Mouse (Mus musculus) heart, embryonic 16.5 days (tissue): ENCODE data around the gene Calml3. TPM values are rescaled to one million over a fixed set of nuclear protein-coding genes. Genes with fewer than 3 reads are reported as not detected.

ENCODE experiments used
- ATAC-seq: fragments of 200-750 bp; cut with Nextera tagmentation; replicated peaks from 2 replicates; pipeline ENCODE4 v1.8.0; 2017; ENCODE audit warnings: moderate number of reproducible peaks; ENCODE audit not compliant: insufficient read depth, low FRiP score; ENCODE audit errors: extremely low read depth
- H3K27ac ChIP-seq: fragments of 300-500 bp; sonication (generic); 2 replicates; pipeline ENCODE4 v1.5.1; 2014; ENCODE audit warnings: mild to moderate bottlenecking, low read length, control low read depth, moderate library complexity
- H3K27me3 ChIP-seq: fragments of 300-500 bp; sonication (generic); 2 replicates; pipeline ENCODE4 v1.6.1; 2014; ENCODE audit warnings: low read length, mixed read lengths; ENCODE audit not compliant: control insufficient read depth, insufficient read depth
- H3K36me3 ChIP-seq: fragments of 300-500 bp; sonication (generic); 2 replicates; pipeline ENCODE4 v1.6.1; 2014; ENCODE audit not compliant: control insufficient read depth, insufficient read depth
- H3K4me1 ChIP-seq: fragments of 300-500 bp; sonication (generic); 2 replicates; pipeline ENCODE4 v1.6.1; 2014; ENCODE audit warnings: low read length, mixed read lengths; ENCODE audit not compliant: control insufficient read depth, insufficient read depth
- H3K4me2 ChIP-seq: fragments of 300-500 bp; sonication (generic); 2 replicates; pipeline ENCODE4 v1.6.1; 2014; ENCODE audit warnings: low read depth, mild to moderate bottlenecking, control low read depth, low read length
- H3K4me3 ChIP-seq: fragments of 300-500 bp; sonication (generic); 2 replicates; pipeline ENCODE4 v1.5.1; 2014; ENCODE audit warnings: mild to moderate bottlenecking, control low read depth, low read length
- H3K9ac ChIP-seq: fragments of 300-500 bp; sonication (generic); 2 replicates; pipeline ENCODE4 v1.6.1; 2014; ENCODE audit warnings: low read length, control low read depth
- H3K9me3 ChIP-seq: fragments of 300-500 bp; sonication (generic); replicated peaks from 2 replicates; pipeline ENCODE4 v1.6.1; 2016; ENCODE audit warnings: low read length; ENCODE audit not compliant: control insufficient read depth
- WGBS: fragments of 180-500 bp; shearing (Covaris S2); extraction: QIAGEN DNeasy Blood & Tissue Kit; methylation state at CpG from one replicate; pipeline ENCODE4 v1.1.7; 2014; 5-methylcytosine and 5-hydroxymethylcytosine counted together
- polyA plus RNA-seq: library from polyadenylated mRNA; unstranded; fragments of >200 nt; fragmentation: Nextera tagmentation; extraction: Ambion mirVana; gene quantifications from 2 replicates; pipeline ENCODE4 v1.2.1, GENCODE M21; 2015

Calml3 gene
- polyA plus RNA-seq, 1 experiment from 2014 or later = 0.22 TPM

DNA sequence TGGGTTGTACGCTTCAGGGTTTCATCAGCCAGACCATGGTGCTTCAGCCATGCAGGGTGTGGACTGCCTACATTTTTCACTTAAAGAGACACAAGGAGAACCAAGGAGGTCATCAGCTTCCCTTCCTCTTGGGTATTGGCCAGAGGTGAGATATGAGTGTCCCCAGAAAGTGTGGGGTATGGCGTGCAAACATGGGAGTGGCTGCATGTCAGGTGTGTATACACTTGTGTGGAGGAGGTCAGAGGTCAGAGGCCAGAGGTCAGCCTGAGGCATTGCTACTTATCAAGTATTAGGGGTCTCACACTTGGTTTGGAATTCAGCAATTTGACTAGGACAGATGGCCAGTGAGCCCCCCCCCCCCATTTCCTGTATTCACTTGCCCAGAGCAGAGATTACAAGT is 15.5 kb downstream of the Calml3 start:
- no peaks in the 10 kb centered on the region for H3K36me3 ChIP-seq
- no peaks in the 10 kb centered on the region for H3K9me3 ChIP-seq
- H3K27ac ChIP-seq = no peak overlapping the region
- 82% methylated on average over 2 of the region's 2 CpGs for WGBS
- H3K9ac ChIP-seq = no peak overlapping the region
- no peak overlapping the region for H3K4me3 ChIP-seq
- no peak for ATAC-seq
- H3K4me1 ChIP-seq = peaks cover 8% of the 10 kb centered on the region
- no peak overlapping the region for H3K4me2 ChIP-seq
- no peaks in the 10 kb centered on the region for H3K27me3 ChIP-seq

DNA sequence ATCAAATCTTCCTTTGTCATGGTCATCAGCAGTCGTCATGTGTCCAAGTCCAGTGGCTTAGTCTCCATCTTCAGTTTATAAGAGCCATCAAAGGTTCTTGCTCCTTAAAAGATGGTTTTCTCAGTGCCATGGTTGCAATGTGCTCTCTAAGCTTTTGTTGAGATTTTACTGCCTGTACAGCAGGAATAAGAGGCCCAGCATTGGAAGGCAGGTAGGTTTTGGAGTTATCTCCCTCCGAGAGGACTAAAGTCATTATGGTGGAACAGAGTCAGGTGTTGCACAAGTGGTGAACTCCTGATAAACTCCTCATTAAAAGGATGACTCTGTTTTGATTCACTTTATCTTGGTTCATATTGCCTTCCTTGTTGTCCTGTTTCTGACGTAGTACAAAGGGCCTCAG is 16.5 kb downstream of the Calml3 start:
- no peak overlapping the region for H3K27ac ChIP-seq
- no peak overlapping the region for H3K4me2 ChIP-seq
- H3K4me3 ChIP-seq = no peak overlapping the region
- no peaks in the 10 kb centered on the region for H3K9me3 ChIP-seq
- H3K36me3 ChIP-seq = no peaks in the 10 kb centered on the region
- 78% methylated on average over 3 of the region's 3 CpGs for WGBS
- H3K4me1 ChIP-seq = peaks cover 8% of the 10 kb centered on the region
- no peak overlapping the region for H3K9ac ChIP-seq
- H3K27me3 ChIP-seq = no peaks in the 10 kb centered on the region
- ATAC-seq = no peak

DNA sequence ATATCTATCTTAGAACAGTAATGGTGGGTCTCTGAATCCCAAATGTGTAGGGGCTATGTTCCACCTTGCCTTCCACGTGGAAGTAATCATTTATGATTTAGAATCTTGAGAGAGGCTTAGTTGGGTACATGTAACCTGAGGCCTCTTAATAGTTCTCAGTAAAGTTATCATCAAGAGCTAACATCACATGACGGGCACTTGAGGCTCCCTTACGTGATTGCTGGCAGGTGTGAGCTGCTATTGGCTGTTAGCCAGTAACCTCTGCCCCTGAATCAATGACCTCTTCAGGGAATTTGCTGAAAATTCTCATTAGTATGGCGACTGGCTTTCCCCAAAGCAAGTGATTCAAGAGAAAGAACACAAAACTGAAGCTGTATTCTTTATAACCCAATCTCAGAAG is 17.0 kb downstream of the Calml3 start:
- Histone ChIP-seq H3K4me2 (no peak overlapping the region), H3K27me3 (no peaks in the 10 kb centered on the region), H3K4me3 (no peak overlapping the region), H3K36me3 (no peaks in the 10 kb centered on the region), H3K4me1 (peaks cover 8% of the 10 kb centered on the region), H3K27ac (no peak overlapping the region), H3K9ac (no peak overlapping the region), H3K9me3 (no peaks in the 10 kb centered on the region)
- 31% methylated on average over 4 of the region's 4 CpGs for WGBS
- no peak for ATAC-seq

DNA sequence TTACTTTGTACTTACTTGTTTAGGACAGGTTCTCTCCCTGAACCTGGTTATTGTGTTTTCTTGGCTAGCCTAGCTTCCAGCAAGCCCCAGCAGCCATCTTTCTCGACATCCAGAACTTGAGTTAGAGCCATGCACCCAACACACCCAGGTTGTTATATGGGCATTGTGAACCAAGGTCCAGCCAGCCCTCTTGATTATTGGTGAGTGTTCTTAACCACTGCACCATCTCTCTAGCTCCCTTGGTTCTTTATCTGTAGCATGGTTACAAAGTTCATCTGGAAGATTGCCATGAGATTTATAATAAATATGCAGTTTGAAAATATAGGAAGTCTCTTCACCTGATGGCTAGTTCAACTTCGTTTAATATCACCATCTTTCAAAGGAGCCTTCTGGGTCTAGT is 20.5 kb downstream of the Calml3 start:
- H3K27ac ChIP-seq = no peak overlapping the region
- H3K4me1 ChIP-seq = peaks cover 5% of the 10 kb centered on the region; the same call in 1 of the 2 replicates
- ATAC-seq = no peak
- no peaks in the 10 kb centered on the region for H3K36me3 ChIP-seq
- H3K9ac ChIP-seq = no peak overlapping the region
- no peaks in the 10 kb centered on the region for H3K27me3 ChIP-seq
- no peaks in the 10 kb centered on the region for H3K9me3 ChIP-seq
- no peak overlapping the region for H3K4me2 ChIP-seq
- 71% methylated on average over 2 of the region's 2 CpGs for WGBS
- no peak overlapping the region for H3K4me3 ChIP-seq

DNA sequence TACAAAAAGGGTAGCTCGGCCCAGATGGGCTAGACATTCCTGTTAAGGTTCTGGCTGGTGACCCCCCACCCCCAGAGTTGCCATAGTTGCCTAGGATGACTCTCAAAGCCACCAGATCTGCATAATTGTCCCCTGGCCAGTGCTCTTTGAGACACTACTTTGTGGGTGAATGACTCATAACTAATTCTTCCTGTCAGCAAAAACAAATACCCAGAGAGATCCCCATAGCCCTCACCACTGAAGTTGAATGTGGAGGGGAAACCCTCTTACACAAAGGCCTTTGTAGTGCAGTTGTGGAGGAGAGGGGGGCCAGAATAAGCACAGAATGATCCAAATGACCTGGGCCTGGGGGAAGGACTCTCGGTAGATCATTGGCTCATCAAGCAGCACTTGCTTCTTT is 21.6 kb downstream of the Calml3 start:
- peak; percentile 37; the same call in 1 of the 2 replicates for ATAC-seq
- Histone ChIP-seq H3K27ac (no peak overlapping the region), H3K36me3 (no peaks in the 10 kb centered on the region), H3K9ac (no peak overlapping the region), H3K9me3 (no peaks in the 10 kb centered on the region), H3K4me2 (no peak overlapping the region), H3K4me1 (peaks cover 5% of the 10 kb centered on the region; the same call in 1 of the 2 replicates), H3K4me3 (no peak overlapping the region), H3K27me3 (no peaks in the 10 kb centered on the region)
- 45% methylated on average over 2 of the region's 2 CpGs for WGBS

DNA sequence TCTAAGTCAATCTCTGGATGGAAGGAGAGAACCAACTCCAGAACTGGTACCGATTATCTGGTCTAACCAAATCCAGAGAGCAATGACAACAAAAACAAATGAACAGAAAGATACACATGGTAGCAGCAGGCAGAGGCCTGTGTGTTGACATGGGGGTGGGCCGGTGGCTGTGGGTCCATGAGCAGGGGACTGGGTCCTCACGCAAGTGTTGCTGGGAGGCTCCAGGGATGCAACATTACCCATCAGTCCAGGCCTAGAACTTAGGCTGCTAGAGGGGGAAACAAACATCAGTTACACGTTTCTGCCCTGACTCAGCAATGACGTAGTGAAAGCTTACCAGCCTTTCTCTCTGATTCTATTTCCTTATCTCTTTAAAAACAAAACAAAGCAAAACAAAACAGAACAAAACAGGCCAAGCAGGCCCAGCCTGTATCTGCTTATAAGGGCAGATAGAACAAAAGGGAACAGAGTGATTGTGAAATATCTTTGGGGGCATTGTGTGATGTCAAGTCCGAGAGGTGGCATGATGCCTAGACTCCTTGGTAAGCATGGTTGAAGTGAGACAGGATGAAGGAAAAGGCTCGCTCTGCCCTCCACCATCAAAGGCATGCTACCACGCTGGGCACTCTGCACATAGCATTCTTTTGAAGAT is 24.4 kb downstream of the Calml3 start:
- Histone ChIP-seq H3K4me3 (no peak overlapping the region), H3K9ac (no peak overlapping the region), H3K4me2 (no peak overlapping the region), H3K36me3 (no peaks in the 10 kb centered on the region), H3K27me3 (no peaks in the 10 kb centered on the region), H3K4me1 (no peaks in the 10 kb centered on the region), H3K27ac (no peak overlapping the region), H3K9me3 (no peaks in the 10 kb centered on the region)
- 71% methylated on average over 8 of the region's 8 CpGs for WGBS
- ATAC-seq = no peak

DNA sequence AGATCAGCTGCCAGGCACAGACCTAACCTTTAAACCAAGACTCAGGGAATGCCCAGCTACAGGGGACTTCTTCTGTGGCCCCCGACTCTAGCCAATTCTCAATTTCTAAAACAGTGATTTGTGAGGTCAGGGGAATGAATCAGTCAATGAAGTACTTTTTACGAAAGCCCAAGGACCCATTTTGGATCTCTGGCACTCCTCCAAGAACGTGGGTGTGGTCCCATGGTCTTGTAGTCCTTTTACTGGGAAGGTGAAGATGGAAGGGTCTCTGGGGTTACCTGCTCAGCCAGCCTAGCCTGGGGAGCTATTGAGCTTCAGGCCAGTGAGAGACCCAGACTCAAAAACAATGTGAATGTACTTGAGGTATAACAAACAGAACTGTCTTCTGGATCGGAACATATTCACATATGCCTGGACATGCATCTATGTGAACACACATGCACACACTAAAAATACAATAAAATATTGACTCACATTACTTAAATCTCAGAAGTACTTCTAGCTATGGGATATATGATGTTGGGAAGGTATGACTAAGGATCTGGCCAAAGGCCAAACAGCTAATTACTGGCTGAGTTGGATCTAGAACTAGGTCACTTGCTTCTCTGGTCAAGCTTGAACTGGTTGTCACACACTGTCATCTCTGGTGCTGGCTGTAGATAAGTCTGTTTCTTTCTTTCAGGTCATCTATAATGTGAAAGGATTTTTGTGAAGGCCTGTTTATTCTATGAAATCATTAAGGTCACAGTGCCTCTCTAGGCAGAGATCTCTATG is 25.3 kb downstream of the Calml3 start:
- Histone ChIP-seq H3K27me3 (no peaks in the 10 kb centered on the region), H3K9ac (no peak overlapping the region), H3K27ac (no peak overlapping the region), H3K4me1 (no peaks in the 10 kb centered on the region), H3K9me3 (no peaks in the 10 kb centered on the region), H3K4me3 (no peak overlapping the region), H3K4me2 (no peak overlapping the region), H3K36me3 (no peaks in the 10 kb centered on the region)
- no peak for ATAC-seq
- WGBS = 71% methylated on average over 4 of the region's 4 CpGs

DNA sequence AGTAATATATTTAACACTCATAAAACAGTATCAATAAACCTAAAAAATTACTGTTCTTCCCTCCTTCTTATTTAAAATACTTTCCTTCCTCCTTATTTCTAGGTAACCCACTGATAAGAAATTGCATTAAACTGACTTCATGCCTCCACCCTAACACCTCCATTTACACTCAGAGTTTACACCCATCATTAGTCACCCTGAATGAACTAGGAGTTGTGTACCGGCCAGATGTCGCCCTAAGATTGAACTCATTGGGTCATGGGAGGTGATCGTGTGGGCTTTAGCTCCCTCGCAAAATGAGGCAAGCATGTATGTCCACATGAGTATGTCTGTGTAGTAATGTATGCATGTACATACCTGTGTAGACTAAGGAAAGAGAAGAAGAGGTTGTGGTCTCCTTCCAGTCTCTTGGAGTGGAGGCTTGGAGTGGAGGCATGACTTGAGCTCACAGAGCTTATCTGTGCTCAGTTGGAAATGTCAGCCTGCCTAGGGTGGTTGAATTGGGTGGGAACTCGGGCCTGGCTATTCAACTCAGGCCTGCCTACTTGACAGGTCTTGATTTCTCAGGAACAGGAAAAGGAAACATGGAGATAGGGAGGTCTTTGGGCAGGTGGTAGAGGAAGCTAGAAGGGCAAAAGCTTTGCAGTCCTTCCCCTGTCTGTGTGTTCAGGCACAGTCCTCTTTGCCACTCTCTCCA is 26.8 kb downstream of the Calml3 start:
- H3K27ac ChIP-seq = no peak overlapping the region
- H3K27me3 ChIP-seq = no peaks in the 10 kb centered on the region
- no peak overlapping the region for H3K4me2 ChIP-seq
- no peak overlapping the region for H3K9ac ChIP-seq
- H3K36me3 ChIP-seq = no peaks in the 10 kb centered on the region
- WGBS = 77% methylated on average over 5 of the region's 5 CpGs
- H3K9me3 ChIP-seq = no peaks in the 10 kb centered on the region
- ATAC-seq = no peak
- no peak overlapping the region for H3K4me3 ChIP-seq
- H3K4me1 ChIP-seq = no peaks in the 10 kb centered on the region

DNA sequence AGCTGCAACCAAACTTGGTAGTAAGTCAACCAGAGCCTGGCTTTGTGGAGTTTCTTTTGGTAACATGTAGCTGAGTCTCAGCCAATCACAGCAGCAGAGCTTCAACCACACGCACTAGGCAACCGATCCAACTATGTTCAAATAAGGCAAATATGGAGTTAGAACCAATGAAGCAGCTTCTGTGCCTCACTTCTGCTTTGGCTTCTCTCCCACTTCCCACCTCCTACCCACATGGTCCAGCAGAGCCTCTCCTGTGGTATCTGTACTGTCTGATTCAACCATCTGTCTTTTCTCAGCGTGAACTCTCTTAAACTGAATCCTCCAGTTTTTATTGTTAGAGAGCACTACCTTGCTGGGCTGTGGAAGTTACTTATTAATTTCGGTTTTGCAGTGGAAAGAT is 27.7 kb downstream of the Calml3 start:
- Histone ChIP-seq H3K36me3 (no peaks in the 10 kb centered on the region), H3K27me3 (no peaks in the 10 kb centered on the region), H3K4me3 (no peak overlapping the region), H3K4me2 (no peak overlapping the region), H3K4me1 (no peaks in the 10 kb centered on the region), H3K9me3 (no peaks in the 10 kb centered on the region), H3K27ac (no peak overlapping the region), H3K9ac (no peak overlapping the region)
- ATAC-seq = no peak
- WGBS = 78% methylated on average over 4 of the region's 4 CpGs
